Mouse (Mus musculus) limb, embryonic 14.5 days (tissue): ENCODE measurements around the gene Dnajc13. TPM values are rescaled to one million over a fixed set of nuclear protein-coding genes. Genes with fewer than 3 reads are reported as not detected.

Experiments used
- ATAC-seq: fragments of 200-750 bp; cut with Nextera tagmentation; 2 replicates; pipeline ENCODE4 v1.8.0; 2017; ENCODE audit warnings: low read depth, moderate number of reproducible peaks, moderate TSS enrichment; ENCODE audit not compliant: low FRiP score
- DNase-seq: peaks from one replicate; pipeline ENCODE4 v3.0.0-alpha.2; 2015; ENCODE audit warnings: low spot score
- H3K27ac ChIP-seq: fragments of 300-500 bp; sonication (generic); replicated peaks from 2 replicates; pipeline ENCODE4 v1.5.1; 2014; ENCODE audit warnings: low read depth, mild to moderate bottlenecking, low read length, moderate library complexity, mixed read lengths
- H3K27me3 ChIP-seq: fragments of 300-500 bp; sonication (generic); 2 replicates; pipeline ENCODE4 v1.6.1; 2014; ENCODE audit warnings: low read length, mixed read lengths; ENCODE audit not compliant: control insufficient read depth, insufficient read depth
- H3K36me3 ChIP-seq: fragments of 300-500 bp; sonication (generic); 2 replicates; pipeline ENCODE4 v1.6.1; 2014; ENCODE audit warnings: mild to moderate bottlenecking, low read length, moderate library complexity, mixed read lengths; ENCODE audit not compliant: control insufficient read depth, insufficient read depth
- H3K4me1 ChIP-seq: fragments of 300-500 bp; sonication (generic); 2 replicates; pipeline ENCODE4 v1.6.1; 2014; ENCODE audit warnings: antibody characterized with exemption, low read length, mixed read lengths; ENCODE audit not compliant: control insufficient read depth, insufficient read depth
- H3K4me2 ChIP-seq: fragments of 300-500 bp; sonication (generic); replicated peaks from 2 replicates; pipeline ENCODE4 v1.6.1; 2014; ENCODE audit warnings: low read depth, mild to moderate bottlenecking, low read length, moderate library complexity; ENCODE audit not compliant: severe bottlenecking
- H3K4me3 ChIP-seq: fragments of 300-500 bp; sonication (generic); replicated peaks from 2 replicates; pipeline ENCODE4 v1.5.1; 2014; ENCODE audit warnings: low read length
- H3K9ac ChIP-seq: fragments of 300-500 bp; sonication (generic); 2 replicates; pipeline ENCODE4 v1.6.1; 2014; ENCODE audit warnings: mild to moderate bottlenecking, low read depth, low read length, moderate library complexity; ENCODE audit not compliant: severe bottlenecking
- H3K9me3 ChIP-seq: fragments of 300-500 bp; sonication (generic); 2 replicates; pipeline ENCODE4 v1.6.1; 2016; ENCODE audit warnings: low read length; ENCODE audit not compliant: control insufficient read depth
- POLR2A ChIP-seq: fragments of 200-500 bp; IDR thresholded peaks from 2 replicates; pipeline ENCODE4 v1.8.0; 2012; ENCODE audit warnings: inconsistent platforms, mild to moderate bottlenecking, moderate library complexity, borderline replicate concordance; ENCODE audit not compliant: insufficient read depth, insufficient read length; ENCODE audit errors: extremely low read depth
- WGBS: fragments of 180-500 bp; shearing (Covaris S2); extraction: QIAGEN DNeasy Blood & Tissue Kit; methylation state at CpG from one replicate; pipeline ENCODE4 v1.1.7; 2014; 5-methylcytosine and 5-hydroxymethylcytosine counted together
- polyA plus RNA-seq, 2 experiments: library from polyadenylated mRNA; depleted of rRNA in 1 of 2; stranded (reverse) in 1 of 2; unstranded in 1 of 2; fragments of >200 nt; fragmentation: Nextera tagmentation in 1 of 2; extraction: Ambion mirVana in 1 of 2; gene quantifications; 2 replicates each; pipeline versions ENCODE4 v1.2.1 to v1.2.3; 2012 to 2014

Dnajc13 gene
- polyA plus RNA-seq, 2 experiments: 34.9 to 64.3 TPM

DNA sequence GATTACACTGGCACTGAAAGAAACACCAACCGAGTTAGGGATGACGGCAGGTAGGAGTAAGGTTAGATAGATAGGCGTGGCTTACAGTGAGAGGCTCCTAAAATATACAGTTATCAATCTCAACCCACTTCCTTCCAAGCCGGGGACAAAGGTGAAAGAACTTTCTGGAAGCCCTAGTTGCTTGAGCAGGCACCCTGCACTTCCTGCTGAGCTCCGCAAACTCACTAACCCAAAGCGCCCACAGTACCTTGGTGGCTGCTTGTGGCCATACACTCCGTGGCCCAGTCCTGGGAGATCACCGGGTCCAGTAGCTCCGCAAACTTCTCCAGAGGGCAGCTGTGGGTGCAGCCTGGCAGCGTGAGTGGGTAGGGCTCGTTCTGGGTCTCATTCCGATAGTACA is 37.8 kb upstream of the Dnajc13 start:
- Histone ChIP-seq H3K27ac (no peak overlapping the region), H3K4me1 (no peaks in the 10 kb centered on the region), H3K4me3 (no peak overlapping the region), H3K36me3 (no peaks in the 10 kb centered on the region), H3K27me3 (no peaks in the 10 kb centered on the region), H3K4me2 (no peak overlapping the region), H3K9me3 (no peaks in the 10 kb centered on the region), H3K9ac (no peak overlapping the region)
- DNase-seq: no peak
- TF ChIP-seq POLR2A: no peak
- no peak for ATAC-seq
- 81% methylated on average over 12 of the region's 12 CpGs for WGBS

DNA sequence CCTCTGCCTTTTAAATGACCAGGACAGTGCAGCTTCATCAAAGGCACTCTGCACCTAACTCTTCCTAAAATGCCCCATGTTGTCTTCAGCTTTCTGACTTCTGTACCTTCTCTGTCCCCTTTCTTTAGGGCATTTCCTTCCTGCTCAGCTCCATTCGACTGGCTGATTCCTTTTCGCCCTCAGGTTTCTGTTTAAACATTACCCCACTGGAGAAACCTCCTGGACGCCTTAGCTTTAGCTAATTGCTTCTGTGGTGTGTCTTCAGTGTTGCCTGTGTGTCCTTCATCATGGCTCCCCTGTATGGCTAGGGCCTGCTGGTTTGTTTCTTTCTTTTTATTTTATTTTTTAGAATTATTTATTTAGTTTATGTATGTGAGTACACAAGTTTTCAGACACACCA is 34.3 kb upstream of the Dnajc13 start:
- WGBS: 75% methylated on average over 3 of the region's 3 CpGs
- no peak overlapping the region for H3K27ac ChIP-seq
- no peak for DNase-seq
- no peaks in the 10 kb centered on the region for H3K27me3 ChIP-seq
- H3K4me3 ChIP-seq: no peak overlapping the region
- H3K4me2 ChIP-seq: no peak overlapping the region
- ATAC-seq: no peak
- no peaks in the 10 kb centered on the region for H3K4me1 ChIP-seq
- H3K9ac ChIP-seq: no peak overlapping the region
- no peak for TF ChIP-seq POLR2A
- H3K36me3 ChIP-seq: no peaks in the 10 kb centered on the region
- no peaks in the 10 kb centered on the region for H3K9me3 ChIP-seq

DNA sequence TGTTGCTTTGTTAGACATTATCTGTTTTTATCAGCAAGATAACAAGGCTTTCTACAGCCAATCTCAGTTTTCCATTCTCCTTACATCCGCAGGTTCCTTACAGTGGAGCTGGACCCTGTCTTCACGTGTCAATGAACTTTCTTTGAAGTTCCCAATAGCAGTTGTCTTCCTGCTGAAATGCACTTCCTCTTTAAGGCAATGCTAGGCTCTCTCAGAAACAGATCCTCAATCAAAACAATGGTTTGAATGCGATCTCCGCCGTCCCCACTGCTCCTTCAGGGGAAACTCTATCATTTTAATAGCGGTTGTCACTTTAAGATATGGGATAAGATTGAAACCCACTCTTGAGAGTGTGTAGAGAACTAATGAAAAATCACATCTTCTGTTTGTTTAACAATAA is 22.2 kb upstream of the Dnajc13 start:
- ATAC-seq: no peak

GRCm38 (mm10) chr9:104282536-104282935 is 19.8 kb upstream of the Dnajc13 start:
- DNase-seq (no peak), ATAC-seq (no peak)
- no peaks in the 10 kb centered on the region for H3K4me1 ChIP-seq
- H3K27ac ChIP-seq: no peak overlapping the region
- H3K36me3 ChIP-seq: no peaks in the 10 kb centered on the region
- H3K4me2 ChIP-seq: no peak overlapping the region
- H3K9ac ChIP-seq: no peak overlapping the region
- TF ChIP-seq POLR2A: no peak
- no peaks in the 10 kb centered on the region for H3K9me3 ChIP-seq
- H3K27me3 ChIP-seq: no peaks in the 10 kb centered on the region
- 35% methylated on average over 8 of the region's 8 CpGs for WGBS
- no peak overlapping the region for H3K4me3 ChIP-seq

More for the DNA sequence above, 22.2 kb upstream of the Dnajc13 start:
- TF ChIP-seq POLR2A: no peak
- 69% methylated on average over 6 of the region's 6 CpGs for WGBS
- no peak overlapping the region for H3K27ac ChIP-seq
- H3K4me3 ChIP-seq: no peak overlapping the region
- no peaks in the 10 kb centered on the region for H3K9me3 ChIP-seq
- H3K4me2 ChIP-seq: no peak overlapping the region
- H3K4me1 ChIP-seq: no peaks in the 10 kb centered on the region
- no peak overlapping the region for H3K9ac ChIP-seq
- no peaks in the 10 kb centered on the region for H3K36me3 ChIP-seq
- no peak for DNase-seq
- no peaks in the 10 kb centered on the region for H3K27me3 ChIP-seq

DNA sequence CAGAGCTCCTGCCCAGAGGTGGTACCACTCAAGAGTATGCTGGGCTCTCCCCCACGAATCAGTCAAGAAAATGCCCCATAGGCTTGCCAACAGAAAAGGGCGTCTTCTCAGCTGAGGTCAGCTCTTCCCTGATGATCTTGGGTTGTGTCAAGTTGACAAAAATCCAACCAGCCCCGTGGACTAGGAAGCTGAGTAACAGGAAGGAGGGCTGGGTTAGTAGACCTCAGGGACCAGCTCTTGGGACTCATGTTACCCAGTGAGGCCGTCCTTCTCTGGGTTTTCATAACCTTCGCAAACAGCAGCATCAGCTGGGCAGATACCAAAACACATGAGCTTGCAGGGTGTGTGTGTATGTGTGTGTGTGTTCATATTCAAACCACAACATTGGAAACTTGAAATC is 19.0 kb upstream of the Dnajc13 start:
- DNase-seq: no peak
- no peaks in the 10 kb centered on the region for H3K9me3 ChIP-seq
- 65% methylated on average over 5 of the region's 5 CpGs for WGBS

More for the DNA sequence above, 19.0 kb upstream of the Dnajc13 start:
- H3K27me3 ChIP-seq: no peaks in the 10 kb centered on the region
- no peak overlapping the region for H3K4me3 ChIP-seq
- no peak for TF ChIP-seq POLR2A
- H3K9ac ChIP-seq: no peak overlapping the region
- H3K27ac ChIP-seq: no peak overlapping the region
- H3K36me3 ChIP-seq: no peaks in the 10 kb centered on the region
- no peak for ATAC-seq
- H3K4me2 ChIP-seq: no peak overlapping the region
- H3K4me1 ChIP-seq: no peaks in the 10 kb centered on the region
